Mouse (Mus musculus) macrophage (primary cell): Measurements from ENCODE around the gene Spag17. TPM values are rescaled to one million over a fixed set of nuclear protein-coding genes. Genes with fewer than 3 reads are reported as not detected.

Source experiments
- H3K27ac ChIP-seq: fragments of 350-480 bp; formaldehyde crosslinking; 2 replicates; pipeline ENCODE4 v1.9.0; 2021
- H3K36me3 ChIP-seq: fragments of 350-480 bp; formaldehyde crosslinking; 2 replicates; pipeline ENCODE4 v1.9.0; 2021; ENCODE audit errors: inconsistent target
- H3K4me3 ChIP-seq: fragments of 350-480 bp; formaldehyde crosslinking; 2 replicates; pipeline ENCODE4 v1.9.0; 2021; ENCODE audit errors: inconsistent target
- H3K79me2 ChIP-seq: fragments of 350-480 bp; formaldehyde crosslinking; 2 replicates; pipeline ENCODE4 v1.9.0; 2021; ENCODE audit errors: inconsistent target
- WGBS: methylation state at CpG from one replicate; pipeline ENCODE4 v1.1.7; 2026; ENCODE audit warnings: inconsistent platforms; ENCODE audit not compliant: missing documents; 5-methylcytosine and 5-hydroxymethylcytosine counted together
- polyA plus RNA-seq: library from polyadenylated mRNA; stranded (reverse); fragments of 250-400 nt; gene quantifications from 3 replicates; pipeline ENCODE4 v1.2.4, GENCODE M21; 2018; ENCODE audit warnings: inconsistent platforms

The Spag17 gene
- polyA plus RNA-seq, 1 experiment from 2014 or later, result not detected

DNA sequence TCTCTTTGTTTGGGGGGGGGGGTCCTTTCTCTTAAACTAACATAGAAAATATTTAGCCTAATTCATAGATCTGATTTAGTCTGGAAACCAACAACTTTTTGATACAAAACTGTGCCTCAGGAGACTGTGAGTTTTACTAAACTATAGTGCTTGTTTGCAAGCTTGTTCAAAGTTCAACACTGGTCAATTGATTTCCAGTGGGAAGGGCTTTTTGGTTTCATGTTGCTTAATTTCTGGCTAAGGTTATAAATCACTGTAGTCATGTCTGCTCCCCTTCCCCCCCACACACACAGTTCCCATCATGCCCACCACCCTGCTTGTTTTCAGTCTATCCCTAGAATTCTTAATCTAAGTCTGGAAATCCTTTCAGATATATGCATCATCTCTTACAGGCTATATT is 279.8 kb downstream of the Spag17 start:
- Histone ChIP-seq H3K36me3 (0 out of 2 replicates have a peak, but pooled peaks cover 6% of the 10 kb centered on the region), H3K4me3 (no peak overlapping the region), H3K79me2 (peaks cover 73% of the 10 kb centered on the region), H3K27ac (no peak overlapping the region)

DNA sequence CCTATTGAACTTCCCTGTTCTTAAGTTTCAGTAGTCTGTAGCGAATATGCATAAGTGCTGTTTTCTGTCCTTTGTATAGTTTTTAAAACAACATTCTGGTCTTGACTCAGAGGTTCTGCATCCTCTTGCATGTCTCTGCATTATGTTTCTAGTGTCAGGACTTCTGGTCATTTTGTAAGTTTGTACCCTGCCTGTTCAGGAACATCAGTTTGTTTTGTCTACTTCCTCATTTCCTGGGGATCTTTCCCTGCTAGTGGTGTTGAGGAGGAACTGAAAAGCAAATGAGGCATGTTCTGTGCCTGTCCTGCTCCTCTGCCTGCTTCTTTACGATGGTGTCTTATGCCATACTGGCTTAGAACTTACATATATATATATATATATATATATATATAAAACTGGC is 290.8 kb downstream of the Spag17 start:
- 6% methylated on average over 1 of the region's 2 CpGs for WGBS
- H3K4me3 ChIP-seq, result no peak overlapping the region
- H3K79me2 ChIP-seq, result no peaks in the 10 kb centered on the region
- peaks cover 55% of the 10 kb centered on the region for H3K36me3 ChIP-seq
- peak overlapping the region; percentile 72 for H3K27ac ChIP-seq

DNA sequence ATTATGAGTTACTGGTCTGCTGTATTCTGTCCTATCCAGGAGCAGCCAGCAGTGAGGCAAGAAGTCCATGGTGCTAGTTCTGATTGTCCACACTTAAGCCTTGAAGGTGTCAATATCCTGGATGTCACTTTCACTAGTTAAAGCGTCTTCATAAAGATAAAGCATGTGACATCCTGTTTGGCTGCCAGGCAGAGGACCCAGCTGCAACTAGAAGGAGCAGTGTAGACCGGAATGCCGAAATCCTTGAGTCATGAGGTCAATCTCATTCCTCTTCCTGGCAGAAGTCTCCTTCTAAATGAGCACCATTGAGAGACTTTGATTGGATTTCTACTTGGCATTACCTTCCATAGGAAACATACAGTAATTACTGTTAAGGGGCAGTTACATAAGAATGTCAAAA is 295.3 kb downstream of the Spag17 start:
- no peak overlapping the region for H3K4me3 ChIP-seq
- WGBS, result 96% methylated on average over 3 of the region's 3 CpGs
- H3K79me2 ChIP-seq, result no peaks in the 10 kb centered on the region
- peaks cover 35% of the 10 kb centered on the region for H3K36me3 ChIP-seq
- H3K27ac ChIP-seq, result no peak overlapping the region

DNA sequence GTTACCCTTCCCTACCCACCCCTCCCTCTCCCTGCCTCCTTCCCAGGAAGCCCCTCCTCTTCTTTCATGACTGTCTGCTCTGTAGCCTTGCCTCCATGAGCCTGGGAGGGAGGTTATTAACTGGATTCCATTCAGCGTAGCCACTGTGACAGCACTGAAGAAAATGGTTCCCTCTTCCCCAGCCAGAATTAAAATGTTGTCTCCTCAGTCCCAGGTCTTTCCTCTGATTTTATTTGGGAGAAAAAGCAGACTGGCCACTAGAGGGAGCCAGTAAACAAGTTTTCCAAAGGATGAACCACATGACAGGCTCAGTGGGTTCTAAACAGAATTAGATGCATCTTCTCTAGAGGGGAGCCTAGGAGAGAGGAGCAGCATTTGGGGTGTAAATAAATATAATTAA is 304.2 kb downstream of the Spag17 start:
- 52% methylated on average over 1 of the region's 1 CpGs for WGBS
- peaks cover 77% of the 10 kb centered on the region for H3K36me3 ChIP-seq
- no peak overlapping the region for H3K27ac ChIP-seq
- no peaks in the 10 kb centered on the region for H3K79me2 ChIP-seq
- H3K4me3 ChIP-seq, result no peak overlapping the region

DNA sequence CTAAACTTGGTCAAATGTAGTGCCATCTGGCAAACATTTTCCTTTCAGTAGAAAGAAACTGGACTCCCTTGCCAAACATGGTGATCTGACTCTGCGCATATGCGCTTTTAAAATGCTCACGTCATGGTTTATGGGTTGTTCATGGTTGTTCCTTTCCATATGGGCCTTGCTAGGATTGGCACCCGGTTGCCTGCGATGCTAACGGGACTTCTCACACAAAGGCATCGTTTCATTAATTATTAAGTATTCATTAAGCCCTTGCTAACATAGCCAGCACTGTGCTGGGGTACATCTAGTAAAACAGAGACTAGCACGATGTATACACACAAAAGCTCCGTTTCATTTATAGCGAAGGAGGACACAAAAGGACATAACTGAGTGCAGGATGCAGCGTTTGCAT is 304.7 kb downstream of the Spag17 start:
- WGBS, result 96% methylated on average over 11 of the region's 11 CpGs
- peaks cover 81% of the 10 kb centered on the region for H3K36me3 ChIP-seq
- H3K4me3 ChIP-seq, result no peak overlapping the region
- no peaks in the 10 kb centered on the region for H3K79me2 ChIP-seq
- no peak overlapping the region for H3K27ac ChIP-seq
